Mouse (Mus musculus) gastrocnemius, postnatal 4 days (tissue): ENCODE data around the gene Rprml. TPM values are rescaled to one million over a fixed set of nuclear protein-coding genes. Genes with fewer than 3 reads are reported as not detected.
A peak's percentile ranks its signal among the peaks of the same experiment; 100 is the strongest.

Source experiments
- DNase-seq, 2 experiments: peaks; one replicate each; pipeline ENCODE4 v3.0.0; 2021 to 2022; ENCODE audit warnings: low spot score in 2 of 2, mixed read lengths in 2 of 2
- long read RNA-seq, 2 experiments: library from polyadenylated mRNA; stranded (forward); transcript quantifications; one replicate each; pipeline ENCODE4 v2.0.0; 2021
- total RNA-seq, 2 experiments: library from RNA; stranded (reverse); gene quantifications; 2 replicates each; pipeline ENCODE4 v1.2.3; 2021

Gene Rprml
- under 1 TPM in 1 of 2 experiments, not detected in 1; 0.27 TPM for total RNA-seq
- long read RNA-seq, experiment 1, result 0 reads
- long read RNA-seq, experiment 2, result 0 reads

DNA sequence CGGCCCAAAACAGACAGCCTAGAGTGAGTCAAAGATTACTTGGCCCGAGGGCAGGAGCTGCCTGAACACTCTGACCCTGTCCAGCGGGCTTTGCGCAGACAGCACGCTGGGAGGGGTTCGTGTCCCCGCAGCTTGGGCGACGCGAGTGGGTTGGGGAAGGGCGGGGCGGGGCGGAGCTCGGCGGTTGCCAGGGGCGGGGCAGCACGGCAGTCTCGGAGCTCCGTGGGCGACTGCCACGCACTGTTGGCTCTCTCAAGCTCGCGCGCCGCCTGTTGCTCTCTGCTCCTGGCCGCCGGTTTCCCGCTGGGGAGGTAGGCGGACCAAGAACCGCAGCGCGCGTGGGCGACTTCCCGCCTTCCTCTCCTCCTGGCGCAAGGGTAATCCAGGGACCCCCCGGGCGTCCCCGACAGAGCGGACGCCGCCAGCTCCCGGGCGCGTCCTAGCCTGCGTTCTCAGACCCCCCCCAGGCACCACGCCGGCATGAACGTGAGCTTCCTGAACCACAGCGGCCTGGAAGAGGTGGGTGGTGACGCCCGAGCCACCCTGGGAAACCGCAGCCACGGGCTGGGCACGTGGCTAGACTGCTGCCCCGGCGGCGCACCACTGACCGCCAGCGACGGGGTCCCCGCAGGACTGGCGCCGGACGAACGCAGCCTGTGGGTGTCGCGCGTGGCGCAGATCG is at the start of gene Rprml:
Rprml (plus strand) TSS at position 270 of the 682 bp plus-strand sequence.
- no peak for DNase-seq

DNA sequence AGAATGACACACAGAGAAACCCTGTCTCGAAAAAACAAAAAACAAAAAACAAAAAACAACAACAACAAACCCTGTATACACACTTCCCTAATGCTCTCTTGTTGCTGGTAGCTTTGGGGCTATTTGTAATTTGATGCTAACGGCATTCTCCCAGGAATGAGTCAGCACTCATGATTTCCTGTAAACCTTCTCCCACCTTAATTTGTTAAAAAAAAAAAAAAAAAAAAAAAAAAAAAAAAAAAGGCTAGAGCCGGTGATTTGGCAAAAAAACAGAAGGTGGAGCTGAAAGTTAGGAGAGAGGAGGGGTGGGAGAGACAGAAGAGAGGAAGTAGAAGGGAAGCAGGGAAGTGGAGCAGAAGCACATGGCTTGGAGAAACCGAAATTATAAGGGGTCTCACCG is 42.8 kb upstream of the Rprml start:
- no peak for DNase-seq

GRCm38 (mm10) chr11:103610772-103611171 is 38.6 kb upstream of the Rprml start:
- no peak for DNase-seq

DNA sequence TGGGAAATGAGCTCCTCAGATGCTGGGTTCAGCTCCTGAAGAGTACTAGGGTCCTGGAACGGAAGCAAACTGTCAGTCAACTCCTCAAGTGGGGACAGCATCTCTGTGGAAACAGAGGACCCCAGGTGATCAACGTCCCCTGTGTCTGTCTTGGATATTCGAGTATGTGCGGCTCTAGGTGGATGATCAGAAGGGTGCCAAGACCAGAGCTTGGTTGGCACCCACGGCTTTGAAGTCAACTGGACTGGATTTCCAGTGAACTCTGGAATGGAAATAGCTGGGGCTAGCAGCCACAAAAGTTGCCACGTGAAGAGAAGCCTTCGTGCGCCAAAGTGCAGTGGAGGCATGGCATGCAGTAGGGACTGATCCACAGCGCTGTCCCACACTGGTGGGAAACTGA is 28.3 kb upstream of the Rprml start, which contains the start of gene Gm884:
Gm884 (minus strand) TSS at position 101 of the 400 bp plus-strand sequence.
- DNase-seq, result no peak

- no peak for DNase-seq
These were observed 21.9 kb upstream of the Rprml start for GRCm38 (mm10) chr11:103627453-103627852.

- DNase-seq, result no peak
These were observed 14.6 kb upstream of the Rprml start for GRCm38 (mm10) chr11:103634806-103635205.

- DNase-seq, result no peak
These were observed 13.9 kb upstream of the Rprml start for GRCm38 (mm10) chr11:103635481-103635880.

GRCm38 (mm10) chr11:103636261-103636660 is 13.1 kb upstream of the Rprml start:
- no peak for DNase-seq

GRCm38 (mm10) chr11:103638790-103639189 is 10.6 kb upstream of the Rprml start, which contains the start of gene Lyzl6:
Gene Lyzl6, minus strand, starts transcription at chr11:103638890.
- no peak for DNase-seq

DNA sequence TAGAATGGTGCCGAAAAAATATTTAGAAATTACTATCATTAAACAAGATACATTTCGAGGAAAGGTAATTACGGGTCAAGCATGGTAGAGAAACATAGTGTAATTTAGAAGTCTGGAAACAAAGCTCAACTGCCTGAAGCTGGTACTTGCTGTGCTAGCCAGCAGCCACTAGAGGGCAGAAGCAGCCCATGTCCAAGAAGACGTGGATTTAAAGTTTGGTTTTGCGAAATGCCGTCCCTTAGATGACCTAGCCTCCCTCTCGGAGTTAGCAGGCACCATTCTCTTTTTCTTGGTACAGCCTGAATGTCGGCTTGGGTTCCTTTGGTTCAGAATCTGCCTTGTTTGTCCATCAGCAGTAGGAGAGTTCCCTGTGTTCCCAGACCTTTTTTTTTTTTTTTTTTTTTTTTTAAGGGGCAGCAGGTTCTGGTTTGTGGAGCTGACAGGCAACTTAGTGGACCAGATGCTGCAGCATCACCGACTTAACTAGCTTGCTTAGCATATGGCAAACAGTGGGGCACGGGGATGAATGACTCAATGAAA is 9.9 kb upstream of the Rprml start:
- DNase-seq, result peak in 1 of 2 experiments; percentile 38

DNA sequence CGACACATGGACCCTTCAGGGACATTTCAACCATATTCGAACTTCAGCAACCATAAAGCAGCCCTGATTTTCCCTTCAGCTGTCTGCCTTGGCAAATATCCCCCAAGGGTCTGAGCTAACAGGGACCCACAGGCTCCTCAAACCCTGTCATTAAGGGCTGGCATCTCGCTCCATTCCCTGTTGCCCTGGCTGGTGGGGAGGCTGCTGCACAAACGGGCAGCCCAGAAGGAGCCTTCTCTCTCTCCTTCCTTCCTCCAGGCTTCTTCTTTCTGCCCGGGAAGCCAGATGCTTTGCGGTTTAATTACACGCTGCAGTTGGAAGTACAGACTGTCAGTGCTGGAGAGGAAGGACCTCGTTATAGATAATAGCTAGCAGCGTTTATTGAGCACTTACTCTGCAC is 6.2 kb upstream of the Rprml start:
- DNase-seq, result no peak

DNA sequence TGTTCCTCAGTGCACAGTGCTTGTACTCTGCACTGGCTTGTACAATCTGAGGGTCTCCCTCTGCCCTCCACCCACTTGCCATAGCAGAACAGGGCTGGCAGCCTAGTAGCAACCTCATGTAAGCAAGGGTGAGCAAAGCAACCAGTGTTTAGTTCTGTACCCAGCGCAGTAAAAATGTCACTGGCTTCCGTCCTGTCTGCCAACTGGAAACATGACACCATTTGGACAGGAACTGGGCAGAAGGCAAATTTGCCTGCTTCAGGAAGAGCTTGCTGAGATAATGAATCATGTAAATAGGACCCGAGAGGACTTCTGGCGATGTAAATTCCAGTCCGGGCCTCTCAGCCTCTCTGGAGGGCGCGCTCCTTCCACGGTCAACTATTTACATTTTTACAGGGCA is 3.6 kb upstream of the Rprml start:
- peak in 1 of 2 experiments; percentile 5 for DNase-seq

DNA sequence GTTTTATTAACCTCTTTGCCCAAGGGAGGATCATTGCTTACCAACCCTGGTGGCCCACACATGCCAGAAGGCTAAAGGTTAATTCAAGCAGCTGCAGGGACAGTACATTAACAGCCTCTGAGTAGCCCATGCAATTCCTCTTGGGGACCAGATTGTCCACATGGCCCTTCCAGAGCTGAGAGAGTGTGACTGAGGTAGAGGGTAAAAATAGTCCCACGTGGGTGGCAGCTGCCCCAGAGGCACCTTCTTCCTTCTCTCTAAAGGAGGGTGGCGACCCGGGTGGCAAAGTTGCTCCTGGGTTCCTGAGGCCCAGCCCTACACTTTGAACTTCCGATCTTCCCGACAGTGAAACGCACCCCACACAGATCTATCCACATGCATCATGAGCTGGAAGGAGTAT is 3.1 kb upstream of the Rprml start:
- DNase-seq, result peak in 1 of 2 experiments; percentile 7

DNA sequence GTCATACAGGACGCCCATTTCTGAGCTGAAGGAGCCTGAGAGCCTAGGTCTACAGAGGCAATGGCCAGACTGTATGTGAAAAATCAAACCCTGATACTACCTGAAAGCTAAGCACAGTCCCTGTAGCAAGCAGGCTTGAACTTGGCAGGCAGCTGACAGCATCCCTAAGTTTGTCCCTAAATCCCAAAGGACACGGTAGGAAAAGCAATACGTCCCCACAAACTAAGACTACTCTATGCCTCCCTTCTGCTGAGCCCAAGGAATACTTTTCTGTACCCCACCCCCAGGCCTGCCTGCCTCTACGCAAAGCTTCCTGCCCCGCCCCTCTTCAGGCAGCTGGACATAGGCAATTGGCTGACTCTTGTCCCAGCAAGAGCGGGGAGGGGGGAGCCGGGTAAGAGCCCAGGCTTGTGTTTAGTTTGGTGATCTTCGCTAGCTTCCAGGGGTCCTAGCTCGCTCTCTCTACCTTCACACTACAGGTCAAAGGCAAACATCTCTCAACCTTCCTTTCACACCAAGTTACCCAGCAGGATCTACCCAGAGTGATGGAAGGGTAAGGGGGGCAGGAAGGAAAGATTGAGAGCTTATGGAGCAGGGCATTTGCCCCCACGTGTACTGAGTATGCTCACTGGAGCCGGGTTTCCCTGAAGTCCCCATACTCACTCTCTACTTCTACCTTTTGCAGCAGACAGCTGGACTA is 1.3 kb upstream of the Rprml start:
- DNase-seq, result no peak

DNA sequence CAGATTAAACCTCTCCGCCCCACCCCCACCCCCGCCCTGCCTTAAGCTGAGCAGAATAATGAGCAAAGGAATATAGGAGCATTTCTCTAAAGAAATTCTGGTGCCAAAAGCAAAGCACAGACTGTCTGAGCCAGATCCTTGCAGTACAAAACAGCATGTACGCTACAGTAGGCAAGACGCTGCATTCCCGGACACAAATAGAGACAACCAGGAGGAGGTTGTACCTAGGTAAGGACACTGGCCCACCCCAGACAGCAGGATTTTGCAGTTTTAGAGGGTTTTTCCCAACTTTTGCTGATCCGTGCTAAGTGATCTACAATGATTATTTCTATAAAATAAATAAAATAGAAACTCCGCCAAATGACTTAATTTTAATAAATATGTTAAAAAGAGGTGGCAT is 714 bp upstream of the Rprml start:
- no peak for DNase-seq

DNA sequence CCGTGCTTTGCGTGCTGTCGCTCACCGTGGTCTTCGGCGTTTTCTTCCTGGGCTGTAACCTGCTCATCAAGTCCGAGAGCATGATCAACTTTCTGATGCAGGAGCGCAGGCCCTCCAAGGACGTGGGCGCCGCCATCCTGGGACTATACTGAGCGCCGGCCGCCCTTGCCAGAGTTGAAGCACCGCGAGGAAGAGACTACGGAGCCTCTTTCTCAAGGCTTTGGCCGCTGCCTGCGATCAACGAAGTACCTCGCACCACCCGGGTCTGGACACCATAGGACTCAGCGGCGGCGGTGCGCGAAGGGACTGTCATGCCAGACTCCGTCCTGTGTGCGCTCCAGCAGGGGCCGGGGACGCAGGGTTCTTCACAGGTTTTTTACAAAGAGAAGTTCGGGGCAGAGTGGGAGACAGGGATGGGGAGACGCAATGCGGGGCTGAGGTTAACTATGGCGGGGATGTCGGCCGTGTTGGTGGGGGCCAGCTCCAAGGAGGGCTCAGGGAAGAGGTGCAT is 668 bp downstream of the Rprml start:
- DNase-seq, result no peak

GRCm38 (mm10) chr11:103651426-103651825 is 2.1 kb downstream of the Rprml start:
- DNase-seq, result no peak

- no peak for DNase-seq
These were observed 4.1 kb downstream of the Rprml start for GRCm38 (mm10) chr11:103653359-103653965.

GRCm38 (mm10) chr11:103656520-103656919 is 7.2 kb downstream of the Rprml start:
- DNase-seq, result peak in 1 of 2 experiments; percentile 39

GRCm38 (mm10) chr11:103658189-103658588 is 8.8 kb downstream of the Rprml start:
- DNase-seq, result no peak

- DNase-seq, result no peak
These were observed 12.5 kb downstream of the Rprml start for GRCm38 (mm10) chr11:103661863-103662262.

DNA sequence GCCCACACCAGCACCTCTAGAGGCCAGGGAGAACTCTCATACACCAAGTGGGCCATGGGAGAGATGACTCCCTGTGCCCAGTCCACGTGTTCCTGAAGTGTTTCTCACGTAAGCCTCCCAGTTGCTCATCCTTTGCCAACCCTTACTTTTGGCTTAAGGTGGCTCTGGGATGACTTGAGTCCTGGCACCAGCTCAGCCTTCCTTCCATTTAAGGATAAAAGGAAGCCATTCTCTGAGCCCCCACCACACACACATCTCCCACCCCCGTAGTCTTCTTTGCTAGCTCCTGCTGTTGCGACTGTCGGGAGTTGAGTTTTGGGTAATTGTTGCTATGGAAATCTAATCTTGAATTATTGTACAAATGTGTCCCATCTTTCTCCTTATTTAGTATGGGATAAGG is 13.2 kb downstream of the Rprml start:
- no peak for DNase-seq
